Mouse (Mus musculus): ENCODE measurements around the gene Macrod2. TPM values are rescaled to one million over a fixed set of nuclear protein-coding genes. Genes with fewer than 3 reads are reported as not detected.
A peak's percentile ranks its signal among the peaks of the same experiment; 100 is the strongest.

Macrod2 gene
- polyA plus RNA-seq, 1 experiment from 2014 or later: 59.2 TPM

GRCm38 (mm10) chr2:142030756-142031646, 1635.9 kb downstream of the Macrod2 start:
- no peak overlapping the region for H3K4me2 ChIP-seq (replicated peaks)
- H3K9me3 ChIP-seq (replicated peaks): no peaks in the 10 kb centered on the region
- no peaks in the 10 kb centered on the region for H3K4me1 ChIP-seq
- H3K36me3 ChIP-seq: no peaks in the 10 kb centered on the region
- H3K4me3 ChIP-seq: no peak overlapping the region
- H3K9ac ChIP-seq: no peak overlapping the region
- WGBS: 33% methylated on average over 10 of the region's 10 CpGs
- ATAC-seq (ENCODE audit: low FRiP score): no peak
- no peak overlapping the region for H3K27ac ChIP-seq
- H3K27me3 ChIP-seq: no peaks in the 10 kb centered on the region

DNA sequence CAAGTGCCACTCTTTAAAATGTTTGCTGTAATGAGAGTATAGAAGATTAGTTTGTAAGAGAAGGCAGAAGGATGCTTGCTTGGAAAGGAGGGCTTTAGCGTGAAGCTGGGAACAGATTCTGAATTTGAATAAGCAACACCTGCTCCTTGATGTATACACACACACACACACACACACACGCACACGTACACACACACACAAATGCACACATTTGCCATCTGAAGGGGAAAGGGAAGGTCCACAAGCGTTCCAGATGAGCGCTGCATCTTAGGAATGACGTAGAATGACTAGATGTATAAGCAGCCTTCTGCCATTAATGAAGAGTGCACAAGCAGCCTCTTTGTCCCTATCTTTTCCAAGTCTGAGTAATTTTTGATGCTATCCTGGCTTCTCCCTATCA, 1660.5 kb downstream of the Macrod2 start:
- Histone ChIP-seq H3K9ac (no peak overlapping the region), H3K9me3 (replicated peaks) (no peaks in the 10 kb centered on the region), H3K4me1 (peaks cover 2% of the 10 kb centered on the region; the same call in 1 of the 2 replicates), H3K4me2 (replicated peaks) (no peak overlapping the region), H3K27me3 (no peaks in the 10 kb centered on the region), H3K27ac (no peak overlapping the region), H3K36me3 (no peaks in the 10 kb centered on the region), H3K4me3 (no peak overlapping the region)
- ATAC-seq (ENCODE audit: low FRiP score): no peak
- 90% methylated on average over 6 of the region's 6 CpGs for WGBS

DNA sequence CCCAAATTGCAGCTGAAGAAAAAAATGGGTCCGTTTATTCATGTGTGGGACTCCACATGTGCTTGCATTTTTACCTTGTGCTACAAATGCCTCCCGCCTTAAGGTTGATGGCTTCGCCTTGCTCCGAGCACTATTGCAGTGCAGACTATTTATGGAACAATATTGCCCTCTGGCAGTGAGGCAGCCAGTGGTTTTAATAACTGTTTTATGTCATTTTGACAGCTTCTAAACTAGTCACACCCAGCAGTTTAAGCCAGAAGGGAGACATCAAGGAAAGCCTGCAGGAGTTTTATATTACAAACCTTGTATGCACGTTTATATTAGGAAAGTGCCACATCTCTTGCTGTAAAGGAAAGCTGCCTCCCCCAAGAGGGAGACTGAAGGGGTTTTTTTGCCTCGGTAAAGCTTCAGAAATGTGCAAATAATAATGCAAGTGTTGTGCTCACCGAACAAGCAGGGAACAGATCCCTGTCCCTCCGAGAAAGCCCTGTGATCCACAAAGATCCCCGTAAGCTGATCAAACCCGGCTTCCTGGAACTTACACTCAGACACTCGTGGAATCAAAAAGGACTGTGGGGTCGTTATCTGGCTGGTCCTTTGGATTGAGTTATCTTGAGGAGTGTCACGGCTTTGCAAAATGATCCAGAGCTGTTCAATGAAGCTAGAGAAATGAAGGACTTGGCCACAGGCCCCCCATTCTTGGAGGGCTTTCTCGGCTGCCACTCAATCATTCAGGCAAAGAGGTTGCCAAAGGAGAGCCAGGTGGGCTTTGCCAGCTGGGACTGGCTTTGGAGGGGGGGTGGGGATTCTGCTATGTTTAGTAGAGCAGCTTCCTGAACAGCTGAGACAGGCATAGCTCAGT, 1663.0 kb downstream of the Macrod2 start:
- peak overlapping the region; percentile 49 for H3K27ac ChIP-seq
- ATAC-seq (ENCODE audit: low FRiP score): peak; percentile 75
- H3K9me3 ChIP-seq (replicated peaks): no peaks in the 10 kb centered on the region
- H3K4me3 ChIP-seq: no peak overlapping the region
- H3K36me3 ChIP-seq: no peaks in the 10 kb centered on the region
- WGBS: 55% methylated on average over 14 of the region's 14 CpGs
- H3K4me1 ChIP-seq: peaks cover 2% of the 10 kb centered on the region; the same call in 1 of the 2 replicates
- no peak overlapping the region for H3K9ac ChIP-seq
- H3K27me3 ChIP-seq: no peaks in the 10 kb centered on the region
- H3K4me2 ChIP-seq (replicated peaks): 0 out of 2 replicates have a peak overlapping the region, but pooled peaks have one; percentile 12

DNA sequence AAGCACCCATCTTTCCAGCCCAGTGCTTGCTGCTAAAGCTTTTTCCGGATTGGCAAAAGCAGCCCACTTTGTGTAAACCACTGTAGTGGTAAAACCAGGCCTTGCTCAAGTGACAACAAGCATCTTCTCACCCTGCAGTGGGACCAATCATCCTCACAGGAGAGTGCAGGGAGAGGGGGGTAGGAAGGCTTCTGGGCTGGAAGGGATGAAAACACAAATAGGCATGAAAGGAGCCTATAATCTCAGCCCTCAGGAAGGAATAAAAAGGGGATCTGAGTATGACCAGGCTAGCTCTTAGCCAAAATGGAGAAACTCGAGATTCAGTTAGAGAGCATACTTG, 1663.6 kb downstream of the Macrod2 start:
- no peaks in the 10 kb centered on the region for H3K27me3 ChIP-seq
- peak overlapping the region; percentile 49; the same call in 1 of the 2 replicates for H3K27ac ChIP-seq
- H3K4me1 ChIP-seq: peaks cover 2% of the 10 kb centered on the region; the same call in 1 of the 2 replicates
- H3K9ac ChIP-seq: no peak overlapping the region
- no peak overlapping the region for H3K4me2 ChIP-seq (replicated peaks)
- H3K9me3 ChIP-seq (replicated peaks): no peaks in the 10 kb centered on the region
- no peak for ATAC-seq (ENCODE audit: low FRiP score)
- H3K36me3 ChIP-seq: no peaks in the 10 kb centered on the region
- whole genome bisulfite sequencing: 58% methylated on average over 2 of the region's 2 CpGs
- no peak overlapping the region for H3K4me3 ChIP-seq

DNA sequence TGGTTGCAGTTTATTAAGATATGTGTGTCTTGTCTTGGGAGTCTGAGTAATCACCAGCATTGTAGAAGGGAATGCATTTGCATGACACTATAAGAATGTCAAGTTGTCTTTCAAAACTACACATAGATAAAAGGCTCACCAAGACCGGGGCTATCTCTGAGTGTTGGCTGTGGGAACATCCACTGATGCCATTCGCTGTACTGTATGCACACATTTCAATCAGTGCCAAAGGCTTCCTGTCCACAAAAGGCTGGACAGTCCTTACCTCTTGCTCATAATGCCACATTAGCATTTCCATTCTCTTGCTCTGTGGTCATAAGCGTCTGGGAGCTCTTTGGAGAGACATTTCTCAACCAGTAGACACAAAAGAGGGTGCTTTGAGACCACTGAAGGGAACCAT, 1713.8 kb downstream of the Macrod2 start:
- H3K4me1 ChIP-seq: no peaks in the 10 kb centered on the region
- WGBS: 56% methylated on average over 3 of the region's 3 CpGs
- no peaks in the 10 kb centered on the region for H3K27me3 ChIP-seq
- H3K27ac ChIP-seq: no peak overlapping the region
- no peak overlapping the region for H3K4me3 ChIP-seq
- peak; percentile 78 for ATAC-seq (ENCODE audit: low FRiP score)
- H3K9ac ChIP-seq: no peak overlapping the region
- no peaks in the 10 kb centered on the region for H3K9me3 ChIP-seq (replicated peaks)
- no peak overlapping the region for H3K4me2 ChIP-seq (replicated peaks)
- H3K36me3 ChIP-seq: no peaks in the 10 kb centered on the region

DNA sequence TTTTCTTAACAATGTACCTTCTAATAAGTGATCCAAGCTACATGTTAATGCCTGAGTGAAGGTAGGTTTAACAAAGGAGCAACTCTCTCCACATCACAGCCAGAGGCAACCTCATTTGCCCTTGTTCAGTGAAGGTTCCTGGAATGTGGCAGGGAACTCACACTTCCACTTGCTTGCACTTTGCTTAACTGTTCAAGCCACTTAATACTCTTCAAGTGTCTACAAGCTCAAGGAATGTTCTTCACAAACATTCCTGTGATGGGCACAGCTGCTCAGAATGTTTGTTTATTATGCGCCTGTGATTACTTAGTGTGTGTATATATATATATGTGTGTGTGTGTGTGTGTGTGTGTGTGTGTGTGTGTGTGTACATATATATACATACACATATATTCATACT, 1721.5 kb downstream of the Macrod2 start:
- H3K4me3 ChIP-seq: no peak overlapping the region

GRCm38 (mm10) chr2:142128109-142128508, 1733.0 kb downstream of the Macrod2 start:
- 77% methylated on average over 3 of the region's 3 CpGs for WGBS
- H3K4me2 ChIP-seq (replicated peaks): no peak overlapping the region
- H3K27me3 ChIP-seq: no peaks in the 10 kb centered on the region
- no peaks in the 10 kb centered on the region for H3K4me1 ChIP-seq
- no peak overlapping the region for H3K27ac ChIP-seq
- H3K36me3 ChIP-seq: no peaks in the 10 kb centered on the region
- no peak overlapping the region for H3K4me3 ChIP-seq
- no peak overlapping the region for H3K9ac ChIP-seq
- no peak for ATAC-seq (ENCODE audit: low FRiP score)
- no peaks in the 10 kb centered on the region for H3K9me3 ChIP-seq (replicated peaks)

More for the DNA sequence above, 1721.5 kb downstream of the Macrod2 start:
- H3K27ac ChIP-seq: no peak overlapping the region
- no peak for ATAC-seq (ENCODE audit: low FRiP score)
- H3K36me3 ChIP-seq: no peaks in the 10 kb centered on the region
- 94% methylated on average over 1 of the region's 1 CpGs for WGBS
- H3K27me3 ChIP-seq: no peaks in the 10 kb centered on the region
- no peaks in the 10 kb centered on the region for H3K4me1 ChIP-seq
- H3K9ac ChIP-seq: no peak overlapping the region
- H3K9me3 ChIP-seq (replicated peaks): no peaks in the 10 kb centered on the region
- no peak overlapping the region for H3K4me2 ChIP-seq (replicated peaks)

DNA sequence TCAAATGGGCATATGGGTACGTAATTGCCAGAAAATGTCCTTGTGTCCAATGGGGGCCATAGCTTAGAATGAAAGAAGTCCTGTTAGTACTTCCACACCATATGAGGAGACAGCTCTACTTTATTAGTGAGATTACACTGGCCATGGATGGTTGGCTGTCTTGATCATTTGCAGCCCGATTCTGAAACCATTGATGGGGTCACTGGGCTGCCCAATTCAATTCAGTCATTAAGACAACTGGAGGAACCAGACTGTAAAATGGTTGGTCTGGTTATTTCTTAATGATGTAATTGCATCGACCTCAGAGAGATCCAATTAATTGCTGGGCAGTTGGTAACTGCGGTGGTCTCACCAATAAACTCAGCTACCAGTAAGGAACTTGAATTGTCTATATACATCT, 1734.1 kb downstream of the Macrod2 start:
- no peak overlapping the region for H3K4me2 ChIP-seq (replicated peaks)
- no peak overlapping the region for H3K4me3 ChIP-seq
- no peak overlapping the region for H3K27ac ChIP-seq
- no peaks in the 10 kb centered on the region for H3K27me3 ChIP-seq
- H3K36me3 ChIP-seq: no peaks in the 10 kb centered on the region
- H3K4me1 ChIP-seq: no peaks in the 10 kb centered on the region
- no peaks in the 10 kb centered on the region for H3K9me3 ChIP-seq (replicated peaks)
- WGBS: 81% methylated on average over 4 of the region's 4 CpGs
- ATAC-seq (ENCODE audit: low FRiP score): no peak
- H3K9ac ChIP-seq: no peak overlapping the region

- no peak overlapping the region for H3K9ac ChIP-seq
- 86% methylated on average over 2 of the region's 2 CpGs for WGBS
- H3K4me1 ChIP-seq: no peaks in the 10 kb centered on the region
- no peaks in the 10 kb centered on the region for H3K27me3 ChIP-seq
- no peak for ATAC-seq (ENCODE audit: low FRiP score)
- no peak overlapping the region for H3K4me3 ChIP-seq
- H3K4me2 ChIP-seq (replicated peaks): no peak overlapping the region
- no peaks in the 10 kb centered on the region for H3K36me3 ChIP-seq
- H3K27ac ChIP-seq: no peak overlapping the region
- H3K9me3 ChIP-seq (replicated peaks): no peaks in the 10 kb centered on the region
Measured at GRCm38 (mm10) chr2:142149310-142149709, 1754.2 kb downstream of the Macrod2 start.

GRCm38 (mm10) chr2:142163506-142164275, 1768.6 kb downstream of the Macrod2 start:
- Histone ChIP-seq H3K27me3 (no peaks in the 10 kb centered on the region), H3K27ac (0 out of 2 replicates have a peak overlapping the region, but pooled peaks have one; percentile 31), H3K9ac (no peak overlapping the region), H3K4me3 (no peak overlapping the region), H3K4me1 (peaks cover 16% of the 10 kb centered on the region), H3K36me3 (no peaks in the 10 kb centered on the region), H3K9me3 (replicated peaks) (no peaks in the 10 kb centered on the region), H3K4me2 (replicated peaks) (peak overlapping the region; percentile 25)
- peak; percentile 91 for ATAC-seq (ENCODE audit: low FRiP score)
- WGBS: 13% methylated on average over 10 of the region's 10 CpGs

GRCm38 (mm10) chr2:142169649-142170048, 1774.5 kb downstream of the Macrod2 start:
- H3K4me3 ChIP-seq: no peak overlapping the region

GRCm38 (mm10) chr2:142172706-142173105, 1777.6 kb downstream of the Macrod2 start:
- H3K9ac ChIP-seq: no peak overlapping the region
- H3K36me3 ChIP-seq: no peaks in the 10 kb centered on the region
- no peaks in the 10 kb centered on the region for H3K27me3 ChIP-seq
- H3K4me1 ChIP-seq: no peaks in the 10 kb centered on the region
- H3K4me2 ChIP-seq (replicated peaks): no peak overlapping the region
- no peak overlapping the region for H3K27ac ChIP-seq
- no peak for ATAC-seq (ENCODE audit: low FRiP score)
- WGBS: 84% methylated on average over 3 of the region's 3 CpGs
- H3K4me3 ChIP-seq: no peak overlapping the region
- no peaks in the 10 kb centered on the region for H3K9me3 ChIP-seq (replicated peaks)

More at GRCm38 (mm10) chr2:142169649-142170048, 1774.5 kb downstream of the Macrod2 start:
- Histone ChIP-seq H3K4me1 (peaks cover under 1% of the 10 kb centered on the region; the same call in 1 of the 2 replicates), H3K9me3 (replicated peaks) (no peaks in the 10 kb centered on the region), H3K27ac (no peak overlapping the region), H3K36me3 (no peaks in the 10 kb centered on the region), H3K27me3 (no peaks in the 10 kb centered on the region), H3K9ac (no peak overlapping the region), H3K4me2 (replicated peaks) (no peak overlapping the region)
- WGBS: 64% methylated on average over 2 of the region's 2 CpGs
- ATAC-seq (ENCODE audit: low FRiP score): no peak
